Mouse (Mus musculus) G1E (cell line): Measurements from ENCODE around the gene Kremen2.

ENCODE experiments used
- CTCF ChIP-seq: IDR thresholded peaks from 2 replicates; pipeline ENCODE4 v1.5.1; 2012; ENCODE audit warnings: low read depth, low read length, inconsistent platforms, mixed read lengths
- GATA1 ChIP-seq: IDR thresholded peaks from 2 replicates; pipeline ENCODE4 v1.6.1; 2012; ENCODE audit warnings: borderline replicate concordance, low read length, inconsistent platforms, mixed read lengths
- GATA2 ChIP-seq: IDR thresholded peaks from 2 replicates; pipeline ENCODE4 v1.6.1; 2012; ENCODE audit warnings: low read depth, low read length, inconsistent platforms, borderline replicate concordance
- TAL1 ChIP-seq: conservative IDR thresholded peaks from 2 replicates; pipeline ENCODE4 v1.6.1; 2012; ENCODE audit warnings: low read depth, low read length, inconsistent platforms, mixed read lengths

GRCm38 (mm10) chr17:23742210-23742793 lies 3.3 kb downstream of the Kremen2 start:
- TF ChIP-seq CTCF (no peak), GATA2 (no peak), GATA1 (no peak), TAL1 (no peak)
